Mouse (Mus musculus) fat pad, adult 2 months (tissue): ENCODE measurements around the gene Ggnbp2.
A peak's percentile ranks its signal among the peaks of the same experiment; 100 is the strongest.

ENCODE experiments used
- DNase-seq: peaks from one replicate; pipeline ENCODE4 v3.0.0-alpha.2; 2011; ENCODE audit warnings: low read depth, low spot score; ENCODE audit errors: extremely low read depth

The Ggnbp2 gene

DNA sequence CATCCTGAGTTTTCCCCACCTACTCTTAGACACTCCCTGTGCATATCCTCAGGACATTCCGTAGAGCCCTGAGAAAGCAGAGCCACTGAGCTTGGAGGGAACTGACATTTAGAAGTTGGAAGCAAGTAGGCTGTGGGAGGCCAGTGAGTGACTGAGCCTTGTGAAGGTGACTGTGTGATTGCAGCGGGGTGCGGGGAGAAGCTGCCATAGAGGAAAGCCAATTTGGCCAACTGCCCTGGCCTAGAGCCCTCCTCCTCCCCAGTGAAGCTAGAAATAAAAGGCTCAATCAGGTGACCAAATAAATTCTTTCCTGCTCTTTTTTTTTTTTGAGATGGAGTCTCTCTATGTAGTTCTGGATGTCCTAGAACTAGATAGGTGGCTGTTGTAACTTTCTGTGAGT is 44.4 kb downstream of the Ggnbp2 start:
- DNase-seq, result no peak

DNA sequence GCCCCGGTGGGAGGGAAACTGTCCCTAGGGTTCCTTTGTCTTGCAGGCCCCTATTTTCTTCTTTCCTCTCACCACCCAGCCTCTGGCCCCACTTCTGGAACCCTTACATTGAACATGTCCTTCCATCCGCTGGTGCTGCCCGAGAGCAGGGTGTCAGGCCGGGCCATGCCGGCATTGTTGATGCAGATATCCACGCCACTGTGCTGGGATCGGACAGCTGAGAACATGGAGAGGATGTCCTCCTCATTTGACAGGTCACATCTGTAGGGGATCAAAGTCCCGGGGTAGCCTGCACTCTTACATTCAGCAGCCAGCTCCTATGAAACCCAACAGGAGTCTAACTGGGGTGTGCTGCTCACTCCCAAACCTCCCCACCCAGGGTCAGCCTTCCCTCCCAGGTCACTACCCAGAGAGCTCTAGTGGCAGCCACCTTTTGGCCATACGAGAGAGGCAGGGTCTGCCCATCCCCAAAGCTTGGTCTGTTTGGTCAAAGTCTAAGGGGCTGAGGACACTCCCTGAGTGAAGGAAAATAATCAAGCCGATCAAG is 45.3 kb downstream of the Ggnbp2 start:
- no peak for DNase-seq

DNA sequence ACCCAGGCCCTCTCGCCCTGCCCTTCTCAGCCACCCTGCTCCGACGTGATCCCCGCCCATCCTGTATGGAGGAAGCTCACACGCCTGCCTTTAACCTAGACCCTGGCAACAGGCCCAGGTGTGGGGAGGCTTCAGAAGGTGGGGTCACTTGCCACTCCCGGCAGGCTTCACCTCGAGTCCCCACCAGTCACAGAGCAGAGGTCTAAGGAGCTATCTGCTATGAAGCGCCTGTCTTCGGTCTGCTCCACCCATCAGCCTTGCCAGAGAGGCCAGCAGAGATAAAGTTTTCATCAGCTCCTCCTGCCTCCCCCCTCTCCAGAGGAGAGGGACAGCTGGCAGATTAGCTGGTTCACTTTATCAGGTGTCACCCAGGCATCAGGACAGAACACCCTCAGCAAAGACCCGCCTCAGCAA is 47.1 kb downstream of the Ggnbp2 start:
- DNase-seq, result no peak

DNA sequence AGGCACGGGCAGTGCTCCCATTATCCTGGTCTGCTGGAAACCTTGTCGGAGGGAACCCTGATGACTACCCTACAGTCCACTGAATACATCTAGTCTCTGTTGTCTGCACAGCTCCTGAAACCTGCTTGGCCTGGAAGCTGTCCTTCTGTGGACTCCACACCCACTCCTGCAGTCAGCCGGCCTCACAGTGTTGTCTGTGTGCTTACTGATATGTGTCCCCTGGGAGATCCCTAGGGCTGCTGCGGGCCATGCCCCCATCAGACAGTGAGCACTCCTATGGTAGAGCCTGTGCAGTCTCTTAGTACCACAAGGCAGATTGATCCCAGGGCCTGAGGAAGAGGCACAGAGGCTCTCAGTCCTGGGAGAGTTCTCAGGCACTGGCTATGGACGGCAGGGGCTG is 48.1 kb downstream of the Ggnbp2 start:
- DNase-seq, result no peak

DNA sequence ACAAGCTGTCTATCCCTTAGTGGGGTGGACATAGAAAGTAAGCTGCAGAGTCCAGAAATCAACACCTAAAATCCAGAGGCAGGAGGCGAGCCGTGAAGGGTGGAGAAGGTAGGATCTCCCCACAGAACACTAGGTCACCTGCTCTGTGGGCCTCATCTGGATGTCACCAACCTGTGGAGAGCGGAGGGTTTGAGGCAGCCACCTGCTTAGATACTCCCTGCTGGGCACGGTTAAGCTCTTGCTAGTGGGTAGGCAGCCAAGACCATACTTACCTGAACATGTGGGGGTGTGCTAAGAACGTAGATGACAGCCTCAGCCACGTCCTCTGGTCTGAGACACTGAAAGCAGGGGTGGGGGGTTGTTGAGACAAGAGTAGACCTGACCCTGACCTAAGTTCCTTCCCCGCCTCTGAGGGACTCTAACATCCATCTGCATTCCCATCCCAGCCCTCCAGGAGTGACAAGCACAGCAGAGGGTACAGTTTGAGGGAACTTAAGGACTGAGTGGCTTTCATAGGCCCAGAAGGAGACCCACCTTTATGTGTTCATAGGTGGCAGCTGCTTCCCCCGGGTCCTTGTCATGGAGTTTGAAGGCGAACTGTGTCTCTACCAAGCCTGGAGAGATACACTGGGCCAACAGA is 49.4 kb downstream of the Ggnbp2 start:
- DNase-seq, result no peak

DNA sequence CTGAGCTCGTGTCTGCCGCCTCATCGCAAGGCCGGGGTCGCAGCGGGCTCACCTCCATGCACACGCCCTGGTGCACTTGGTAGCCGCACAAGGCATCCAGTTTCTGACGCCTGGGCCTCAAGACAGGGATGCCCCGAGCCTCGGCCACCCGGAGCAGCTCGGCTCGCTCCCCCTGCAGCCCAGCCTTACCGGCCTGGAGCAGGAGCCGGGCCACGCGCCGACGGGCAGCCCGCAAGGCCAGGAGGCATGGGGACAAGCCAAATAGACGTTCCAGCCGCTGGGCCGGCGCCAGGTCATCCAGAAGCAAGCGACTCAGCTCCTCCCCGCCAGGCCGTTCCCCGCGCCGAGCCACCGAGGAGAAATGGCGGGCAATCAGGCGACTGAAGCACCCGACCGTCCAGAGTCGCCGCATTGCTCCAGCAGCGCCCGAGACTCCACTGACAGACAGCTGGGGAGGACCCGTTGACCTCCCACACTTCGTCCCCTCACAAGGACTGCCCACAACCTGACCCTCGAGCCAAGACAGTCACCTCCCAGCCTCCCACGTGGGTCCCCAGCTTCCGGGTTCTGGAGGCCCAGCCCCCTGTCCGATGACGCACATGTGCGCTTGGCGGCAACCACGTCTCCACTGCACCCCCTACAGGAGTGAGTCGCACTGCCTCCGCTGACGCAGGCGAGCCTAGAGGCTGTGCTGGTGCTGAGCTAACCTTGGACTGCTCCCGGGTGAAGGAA is 51.5 kb downstream of the Ggnbp2 start, which contains the start of gene Mrm1:
TSS of gene Mrm1 (minus strand) at position 555 of the 732 bp plus-strand sequence.
- peak; percentile 45 for DNase-seq

DNA sequence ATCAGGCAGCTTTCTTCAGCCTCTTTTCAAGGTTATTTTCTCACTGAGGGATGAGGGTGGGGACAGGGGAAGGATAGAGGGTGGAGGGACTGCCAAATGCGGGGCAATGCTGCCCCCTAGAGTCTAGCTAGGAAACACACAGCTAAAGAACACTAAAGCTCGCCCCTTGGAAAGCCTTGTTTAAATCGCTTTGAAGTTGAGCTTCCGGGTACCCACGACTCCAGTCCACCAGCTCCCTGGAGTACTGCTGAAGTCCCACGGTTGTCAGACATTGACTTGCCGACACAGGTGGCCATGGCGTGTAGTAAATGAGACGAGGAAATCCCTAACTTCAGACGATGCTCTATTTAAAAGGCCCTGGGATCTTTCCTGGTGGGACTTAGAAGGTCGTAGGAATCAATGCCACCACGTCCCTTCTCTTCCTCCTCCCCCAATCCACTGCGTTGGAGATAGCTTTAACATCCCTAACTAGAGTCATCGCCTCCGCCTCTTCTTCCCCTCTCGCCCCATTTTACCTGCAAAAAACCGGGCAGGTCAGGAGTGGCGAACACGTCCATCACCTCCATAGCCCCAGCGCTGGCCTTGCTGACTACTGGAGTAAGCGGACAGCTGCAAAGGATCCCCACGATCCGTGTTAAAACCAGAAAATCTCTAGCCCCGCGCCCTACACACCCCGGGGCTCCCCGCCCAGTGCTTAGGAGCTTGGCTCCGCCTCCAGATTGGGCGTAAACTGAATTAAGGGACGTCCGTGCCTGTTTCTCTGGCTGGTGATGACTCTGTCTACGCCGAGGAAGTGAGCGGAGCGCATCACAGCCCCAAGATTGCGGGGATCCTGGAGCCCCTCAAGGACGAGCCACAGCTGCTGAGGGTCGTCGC is 52.3 kb downstream of the Ggnbp2 start:
- no peak for DNase-seq

DNA sequence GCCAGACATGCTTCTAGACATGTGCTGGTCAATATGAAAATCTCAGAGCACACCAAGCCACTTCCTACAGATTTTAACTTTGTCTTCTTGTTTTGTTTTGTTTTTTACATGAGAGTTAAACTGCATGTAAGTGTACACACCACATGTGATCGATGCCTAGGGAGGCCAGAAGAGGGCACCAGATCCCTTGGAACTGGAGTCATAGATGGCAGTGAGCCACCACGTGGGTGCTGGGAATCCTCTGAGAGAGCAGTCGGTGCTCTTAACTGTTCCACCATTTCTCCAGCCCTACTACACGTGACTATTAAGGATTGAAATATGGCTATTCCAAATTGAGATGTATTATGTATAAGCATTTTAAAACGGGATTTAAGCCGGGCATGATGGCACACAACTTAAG is 53.3 kb downstream of the Ggnbp2 start:
- DNase-seq, result no peak

DNA sequence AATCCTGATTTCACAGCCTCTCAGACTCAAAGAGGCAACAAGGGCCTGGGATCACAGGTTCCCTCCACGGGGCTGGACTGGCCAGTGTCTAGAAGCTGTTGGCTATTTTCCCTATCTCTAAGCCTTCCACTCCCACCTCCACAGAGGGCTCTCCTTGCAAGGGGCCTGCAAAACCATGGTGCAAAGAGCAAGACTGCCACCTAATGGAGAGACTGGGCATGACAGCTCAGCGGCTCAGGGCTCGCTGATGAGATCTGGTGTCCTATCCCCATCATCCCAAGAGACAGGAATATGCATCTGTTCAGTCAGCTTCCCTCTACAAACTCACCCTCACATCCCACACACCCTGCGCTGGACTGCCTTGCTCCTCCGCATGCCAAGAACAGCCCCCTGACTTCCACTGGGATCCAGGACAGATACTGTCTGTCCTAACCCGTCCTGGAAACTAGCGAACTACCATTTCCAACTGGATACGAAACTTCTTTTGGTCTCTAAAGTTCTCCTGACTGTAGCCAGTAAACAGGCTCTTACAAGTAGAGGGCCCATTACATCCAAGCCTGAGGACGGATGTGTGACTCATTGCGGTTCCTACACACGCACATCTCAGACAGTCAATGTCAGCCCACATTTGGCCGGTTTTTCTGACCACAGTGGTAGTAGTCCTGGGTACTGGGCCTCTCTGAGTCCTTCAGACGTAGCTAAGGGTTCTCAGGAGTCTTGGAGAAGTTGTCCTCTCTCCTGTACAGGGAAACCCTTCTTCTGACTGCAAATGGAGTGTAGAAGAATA is 56.7 kb downstream of the Ggnbp2 start:
- DNase-seq, result no peak

DNA sequence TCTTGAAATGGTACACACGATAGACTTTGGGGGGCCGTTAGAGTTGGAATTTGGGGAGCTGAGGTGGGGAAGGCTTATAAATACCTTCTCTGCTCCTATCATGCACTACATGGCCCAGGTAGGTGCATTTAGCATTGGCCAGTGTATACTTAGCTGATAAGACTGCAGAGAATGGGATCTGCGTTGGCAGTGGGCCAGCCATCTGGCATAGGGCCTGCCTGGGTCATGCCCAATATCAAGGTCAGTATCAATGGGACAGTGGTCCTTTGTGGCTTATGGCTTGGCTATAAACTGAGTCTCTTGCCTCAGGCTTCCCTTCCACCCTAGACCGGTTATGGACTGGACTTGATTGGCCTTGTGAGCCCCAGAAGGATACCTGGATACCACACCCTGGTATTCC is 66.2 kb downstream of the Ggnbp2 start:
- no peak for DNase-seq

DNA sequence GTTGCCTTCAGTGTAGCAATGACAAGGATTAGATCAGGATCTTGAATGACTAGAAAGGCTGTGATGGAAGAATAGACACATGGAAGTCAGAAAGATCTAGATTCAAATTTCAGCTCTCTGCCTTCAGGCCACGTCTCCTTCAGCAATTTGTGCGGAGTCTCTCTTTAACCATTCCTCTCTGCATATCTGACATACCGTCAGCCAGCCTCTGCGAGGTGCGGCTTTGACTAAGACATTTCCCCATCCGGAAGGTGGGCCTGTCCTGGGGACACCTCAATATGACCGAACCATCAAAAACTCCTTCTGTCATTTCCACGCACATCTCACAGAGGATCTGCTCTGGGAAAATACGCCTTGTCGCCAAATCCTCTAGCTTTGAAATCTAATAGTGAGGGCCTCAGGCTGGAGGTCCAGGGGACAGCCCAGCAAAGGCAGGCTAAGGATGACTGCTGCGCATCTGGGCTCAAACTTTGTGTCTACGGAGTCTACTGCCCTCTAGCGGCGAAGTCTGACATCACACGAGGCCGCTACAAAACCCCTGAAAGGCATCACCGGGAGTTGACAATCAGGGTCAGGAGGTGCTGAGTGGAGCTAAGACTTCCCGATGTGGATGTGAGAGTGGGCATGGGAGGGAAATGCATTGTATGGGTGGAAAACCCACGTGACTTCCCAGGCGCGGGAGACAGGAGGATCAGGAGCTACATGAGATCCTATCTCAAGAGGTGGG is 72.8 kb downstream of the Ggnbp2 start:
- no peak for DNase-seq

DNA sequence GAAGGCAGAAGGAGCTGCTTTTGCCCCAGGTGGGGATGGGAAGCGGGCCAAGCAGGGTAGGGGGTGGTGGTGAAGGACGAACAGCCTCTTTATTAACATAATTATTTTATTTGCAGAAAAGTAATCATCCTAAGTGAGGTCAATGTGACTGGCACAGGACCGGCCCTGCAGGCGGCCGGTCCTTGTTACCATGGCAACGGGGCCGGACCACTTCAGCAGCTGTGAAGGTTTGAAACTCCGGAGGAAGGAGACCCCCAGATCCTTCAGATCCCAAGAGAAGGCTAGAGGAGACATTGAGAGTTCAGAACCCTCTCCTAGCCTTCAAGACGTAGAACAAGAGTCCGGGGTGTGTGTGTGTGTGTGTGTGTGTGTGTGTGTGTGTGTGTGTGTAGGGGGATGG is 73.6 kb downstream of the Ggnbp2 start:
- DNase-seq, result no peak

DNA sequence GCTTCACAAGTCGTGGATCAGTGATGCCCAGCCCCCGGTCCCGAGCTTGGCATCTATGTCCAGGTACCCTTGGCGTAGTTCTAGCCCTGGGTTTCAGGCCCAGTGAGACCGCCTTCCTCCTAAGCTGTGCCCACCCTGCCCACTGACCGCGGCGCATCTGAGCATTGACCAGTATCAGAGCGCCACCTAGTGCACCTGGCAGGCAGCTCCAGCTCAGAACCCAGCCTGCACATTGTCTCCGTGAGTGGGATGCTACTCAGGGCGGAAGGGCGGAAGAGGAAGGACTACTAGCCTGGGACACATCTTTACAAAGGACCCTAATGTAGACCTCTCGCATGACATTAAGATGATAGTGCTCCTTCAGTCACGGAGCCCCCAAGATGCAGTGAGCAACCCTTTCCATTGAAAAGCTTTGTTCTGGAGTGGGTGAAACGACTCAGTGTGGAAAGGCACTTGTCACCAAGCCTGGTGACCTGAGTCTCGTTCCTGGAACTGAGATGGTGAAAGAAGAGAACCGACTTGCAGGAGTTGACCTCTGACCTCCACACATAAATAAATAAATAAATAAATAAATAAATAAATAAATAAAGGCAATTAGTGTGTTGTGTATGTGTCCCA is 76.0 kb downstream of the Ggnbp2 start:
- no peak for DNase-seq

DNA sequence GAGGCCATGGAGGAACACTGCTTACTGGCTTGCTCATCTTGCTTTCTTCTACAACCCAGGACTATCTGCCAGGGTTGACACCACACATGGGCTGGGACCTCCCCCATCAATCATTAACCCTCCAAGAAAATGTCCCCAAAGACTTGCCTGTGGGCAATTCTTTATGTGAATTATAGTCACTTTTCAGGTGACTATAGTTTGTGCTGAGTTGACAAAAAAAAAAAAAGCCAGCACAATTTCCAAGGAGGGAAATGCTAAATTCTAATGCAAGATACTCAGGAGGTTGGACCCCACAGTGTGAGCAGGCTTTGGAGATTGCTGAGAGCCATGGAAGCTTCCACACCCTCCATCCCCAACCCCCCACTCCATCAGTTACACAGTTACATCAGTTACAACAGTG is 77.1 kb downstream of the Ggnbp2 start:
- DNase-seq, result no peak

DNA sequence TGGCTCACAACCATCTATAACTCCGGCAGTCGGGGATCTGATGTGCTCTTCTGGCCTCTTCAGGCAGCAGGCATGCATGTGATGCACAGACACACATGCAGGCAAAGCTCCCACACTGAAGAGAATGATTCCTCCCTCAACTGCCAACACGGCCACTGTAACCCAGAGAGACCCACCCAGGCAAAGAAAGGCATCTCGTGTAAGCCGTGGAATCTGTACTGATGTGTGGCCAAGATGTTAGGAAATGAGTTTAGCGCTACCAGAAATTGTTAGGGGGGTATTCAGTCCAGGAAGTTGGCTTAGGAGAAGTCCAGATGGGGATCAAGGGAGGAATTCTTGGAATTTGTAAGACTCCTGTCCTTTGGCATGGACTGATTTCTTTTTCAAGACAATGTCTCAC is 80.2 kb downstream of the Ggnbp2 start:
- DNase-seq, result no peak
